In genomic region chr4:115784769-115785510, GRCm38 (mm10) we compare ENCODE assay signal across 8 mouse cellular contexts. TPM values are rescaled to one million over a fixed set of nuclear protein-coding genes. Genes with fewer than 3 reads are reported as not detected.
DNase-seq lines count a peak whose midpoint lies in the region; ATAC-seq lines count a peak whose summit lies in the region.

Gene Atpaf1 (plus strand): TSS chr4:115784812.

- H3K4me1 ChIP-seq in brown adipose tissue, adult 24 weeks (ENCODE audit: control insufficient read depth, insufficient read depth, insufficient read length, low read length), result peaks cover 2% of the 10 kb centered on the region; the same call in 1 of the 2 replicates
- peaks cover 31% of the 10 kb centered on the region for H3K4me1 ChIP-seq in heart, embryonic 13.5 days
- H3K4me1 ChIP-seq in liver, embryonic 12.5 days, result peaks cover 26% of the 10 kb centered on the region
- H3K4me1 ChIP-seq in stomach, embryonic 14.5 days (ENCODE audit: control insufficient read depth, insufficient read depth, low read length), result 0 out of 2 replicates have a peak, but pooled peaks cover 3% of the 10 kb centered on the region

- H3K9me3 ChIP-seq in heart, embryonic 13.5 days, result no peaks in the 10 kb centered on the region
- no peaks in the 10 kb centered on the region for H3K9me3 ChIP-seq in liver, embryonic 12.5 days (replicated peaks)
- no peaks in the 10 kb centered on the region for H3K9me3 ChIP-seq in stomach, embryonic 14.5 days (ENCODE audit: control insufficient read depth, low read depth, low read length)

- peak within 1 kb of the TSS; percentile 46 for H3K27ac ChIP-seq in brown adipose tissue, adult 24 weeks (replicated peaks; ENCODE audit: low read depth, low read length)
- H3K27ac ChIP-seq in heart, embryonic 13.5 days (replicated peaks), result peak within 1 kb of the TSS; percentile 73
- peak within 1 kb of the TSS; percentile 76 for H3K27ac ChIP-seq in liver, embryonic 12.5 days
- H3K27ac ChIP-seq in stomach, embryonic 14.5 days (ENCODE audit: low read length), result peak within 1 kb of the TSS; percentile 49; the same call in 1 of the 2 replicates

- H3K9ac ChIP-seq in heart, embryonic 13.5 days, result peak within 1 kb of the TSS; percentile 91
- H3K9ac ChIP-seq in liver, embryonic 12.5 days, result peak within 1 kb of the TSS; percentile 79
- peak within 1 kb of the TSS; percentile 72 for H3K9ac ChIP-seq in stomach, embryonic 14.5 days (replicated peaks; ENCODE audit: low read depth, low read length)

- DNase-seq in kidney, postnatal 10 days, result peak; percentile 84
- DNase-seq in natural killer cell, adult 2 months (ENCODE audit: low spot score in 2 of 2), result peak; percentile 40 to 59

- H3K4me2 ChIP-seq in heart, embryonic 13.5 days, result peak within 1 kb of the TSS; percentile 88
- peak within 1 kb of the TSS; percentile 89 for H3K4me2 ChIP-seq in liver, embryonic 12.5 days
- H3K4me2 ChIP-seq in stomach, embryonic 14.5 days (replicated peaks; ENCODE audit: low read depth, low read length), result peak within 1 kb of the TSS; percentile 50

- H3K4me3 ChIP-seq in brown adipose tissue, adult 24 weeks (ENCODE audit: insufficient read depth, low read depth, low read length), result peak within 1 kb of the TSS; percentile 89
- peak within 1 kb of the TSS; percentile 84 for H3K4me3 ChIP-seq in heart, embryonic 13.5 days
- peak within 1 kb of the TSS; percentile 75 for H3K4me3 ChIP-seq in liver, embryonic 12.5 days
- peak within 1 kb of the TSS; percentile 73 for H3K4me3 ChIP-seq in stomach, embryonic 14.5 days (ENCODE audit: low read depth, low read length)

- ATAC-seq in CD4-positive, CD25-positive, alpha-beta regulatory T cell, adult 4 months, result peak; percentile 81
- ATAC-seq in erythroid progenitor cell, adult 5-6 weeks (replicated peaks; ENCODE audit: low FRiP score, poor library complexity, severe bottlenecking), result peak; percentile 59
- peak; percentile 47; the same call in 1 of the 2 replicates for ATAC-seq in heart, embryonic 13.5 days (ENCODE audit: extremely low read depth, insufficient number of reproducible peaks, low FRiP score, low TSS enrichment)
- peak; percentile 83 for ATAC-seq in liver, embryonic 12.5 days
- ATAC-seq in stomach, embryonic 14.5 days (ENCODE audit: insufficient number of reproducible peaks, insufficient read depth, low FRiP score, low read depth), result peak; percentile 86

- under 1% methylated on average over 58 of the region's 69 CpGs for WGBS in heart, embryonic 13.5 days
- under 1% methylated on average over 69 of the region's 69 CpGs for WGBS in liver, embryonic 12.5 days (ENCODE audit: insufficient replicate concordance)
- WGBS in stomach, embryonic 14.5 days, result under 1% methylated on average over 54 of the region's 69 CpGs

- H3K27me3 ChIP-seq in heart, embryonic 13.5 days (replicated peaks), result no peaks in the 10 kb centered on the region
- no peaks in the 10 kb centered on the region for H3K27me3 ChIP-seq in liver, embryonic 12.5 days (replicated peaks)
- no peaks in the 10 kb centered on the region for H3K27me3 ChIP-seq in stomach, embryonic 14.5 days (ENCODE audit: control insufficient read depth, insufficient read depth, low read length)

- peaks cover 32% of the 10 kb centered on the region for H3K36me3 ChIP-seq in heart, embryonic 13.5 days
- peaks cover 21% of the 10 kb centered on the region for H3K36me3 ChIP-seq in liver, embryonic 12.5 days
- peaks cover 5% of the 10 kb centered on the region; the same call in 1 of the 2 replicates for H3K36me3 ChIP-seq in stomach, embryonic 14.5 days (ENCODE audit: control insufficient read depth, insufficient read depth, low read length)

RNA-seq across cellular contexts. Expression of gene Atpaf1, which starts in this region (rescaled TPM):
- 10 to 100 TPM; 16.6 to 19.2 TPM for polyA plus RNA-seq in CD4-positive, CD25-positive, alpha-beta regulatory T cell, adult 4 months (2017; shearing (Covaris generic))
- polyA plus RNA-seq in brown adipose tissue, adult 24 weeks (2012; ENCODE audit: insufficient read depth, insufficient read length, missing spikeins), result 48.5 and 53.5 TPM in 2 replicates
- total RNA-seq in erythroid progenitor cell, adult 5-6 weeks (2015; ENCODE audit: low replicate concordance), result 4.2 and 5.8 TPM in 2 replicates
- 8.1 and 14.3 TPM in 2 replicates for total RNA-seq in erythroid progenitor cell, adult 5-6 weeks (2017; ENCODE audit: low replicate concordance)
- polyA plus RNA-seq in heart, embryonic 13.5 days (2015; fragmentation: Nextera tagmentation; extraction: Ambion mirVana), result 54.5 and 63.2 TPM in 2 replicates
- 24.0 and 30.1 TPM in 2 replicates for polyA plus RNA-seq in liver, embryonic 12.5 days (2016; fragmentation: Nextera tagmentation; extraction: Ambion mirVana)
- 48.1 and 65.1 TPM in 2 replicates for polyA plus RNA-seq in stomach, embryonic 14.5 days (2014; fragmentation: Nextera tagmentation; extraction: Ambion mirVana)

Comparison
In these comparisons a context has a peak if more than half of its experiments do, and no peak if none do; other contexts are left out.
1. Peak in every context shown above with its lines: DNase-seq, ATAC-seq, H3K4me3 ChIP-seq and H3K27ac ChIP-seq.